Comparison of ENCODE assay signal across 16 mouse cellular contexts in the genomic region with DNA sequence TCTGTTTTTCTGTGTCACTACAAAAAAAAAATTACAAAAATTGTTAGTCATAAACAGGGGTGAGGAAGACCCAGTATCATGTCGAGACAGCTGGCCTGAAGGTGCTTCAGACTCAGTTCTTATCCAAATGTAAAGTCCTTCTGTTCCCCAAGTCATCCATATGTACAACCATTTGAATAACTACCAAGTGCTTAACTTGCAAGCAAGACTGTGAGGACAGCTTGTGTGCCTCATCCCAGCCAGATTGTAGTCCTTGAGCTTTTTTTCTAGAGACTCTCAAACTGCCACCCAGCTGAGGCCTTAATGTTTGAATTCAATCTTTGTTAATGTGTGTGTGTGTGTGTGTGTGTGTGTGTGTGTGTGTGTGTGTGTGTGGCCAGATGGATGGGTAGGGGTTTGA.
A peak's percentile ranks its signal among the peaks of the same experiment; 100 is the strongest.
DNase-seq lines count a peak whose midpoint lies in the region.
"Had no signal": no experiment of that assay in that cellular context is flagged by ENCODE, and none has a peak within 500 bp of the region (broad histone marks: within the 10 kb centered on the region; RNA-seq: fewer than 3 reads in every experiment).

No protein-coding gene starts in this region.

- DNase-seq in layer of hippocampus, adult 11-12 months (ENCODE audit: low spot score) = peak; percentile 7
- DNase-seq in layer of hippocampus, postnatal 25 days (ENCODE audit: extremely low spot score in 1 of 2, low spot score in 1 of 2) = no peak
- peak; percentile 36 for DNase-seq in layer of hippocampus, adult 9-11 months
- no peak for DNase-seq in layer of hippocampus, postnatal 10 days (ENCODE audit: low spot score in 2 of 2)
- peak; percentile 26 for DNase-seq in brain, embryonic 18.5 days (ENCODE audit: low read depth, low spot score)
- DNase-seq in urinary bladder, postnatal 4 days (ENCODE audit: low spot score in 2 of 2) = no peak
- DNase-seq: adrenal gland, adult 2 months; adrenal gland, postnatal 14 days; cerebellum, adult 11 months; cerebellum, adult 2 months; cerebellum, adult 9-11 months; cerebellum, postnatal 36 days; embryo, embryonic 11 days; gastrocnemius, adult 2 months; gastrocnemius, postnatal 14 days; heart, adult 11 months had no signal

Comparison
In these comparisons a context has a peak if more than half of its experiments do, and no peak if none do; other contexts are left out.
1. DNase-seq: peak in layer of hippocampus, adult 11-12 months (single experiment), layer of hippocampus, adult 9-11 months (single experiment) and brain, embryonic 18.5 days (single experiment); none in layer of hippocampus, postnatal 25 days (0 of 2), layer of hippocampus, postnatal 10 days (0 of 2) and urinary bladder, postnatal 4 days (0 of 2).